Mouse (Mus musculus): ENCODE results near the gene Alcam.

DNA sequence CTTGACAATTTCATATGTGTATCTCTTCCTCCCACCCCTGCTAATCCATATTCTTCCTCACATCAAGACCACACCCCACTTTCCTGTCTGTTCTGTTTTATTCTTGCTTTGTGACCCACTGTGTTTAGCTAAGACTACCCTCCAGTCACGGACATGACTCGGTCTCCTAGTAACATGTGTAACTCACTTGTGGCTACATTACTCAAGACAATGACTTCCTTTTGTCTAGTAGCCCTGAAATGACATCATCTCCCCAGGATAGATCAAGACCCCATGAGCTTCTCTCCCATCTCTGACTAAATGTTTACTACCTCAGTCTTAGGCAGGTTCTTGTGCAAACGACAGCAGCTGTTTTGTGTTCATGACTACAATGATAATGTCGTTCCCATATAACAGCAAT lies 231.0 kb downstream of the Alcam start:
- TF ChIP-seq TAL1 (IDR thresholded peaks at IDR 0.05; ENCODE audit: low read length) (no peak), GATA1 (IDR thresholded peaks at IDR 0.05; ENCODE audit: low read length) (no peak)
